Mouse (Mus musculus) kidney, postnatal 4 days (tissue): Measurements from ENCODE around the gene Recql5.
"Not testable (repeated sequence)": the region's sequence is repeated elsewhere in the genome, so short reads cannot be mapped to it uniquely, and the experiment has no call there.

Experiments
- DNase-seq, 2 experiments: peaks; one replicate each; pipeline ENCODE4 v3.0.0; 2021; ENCODE audit warnings: mixed read lengths in 2 of 2

The Recql5 gene

DNA sequence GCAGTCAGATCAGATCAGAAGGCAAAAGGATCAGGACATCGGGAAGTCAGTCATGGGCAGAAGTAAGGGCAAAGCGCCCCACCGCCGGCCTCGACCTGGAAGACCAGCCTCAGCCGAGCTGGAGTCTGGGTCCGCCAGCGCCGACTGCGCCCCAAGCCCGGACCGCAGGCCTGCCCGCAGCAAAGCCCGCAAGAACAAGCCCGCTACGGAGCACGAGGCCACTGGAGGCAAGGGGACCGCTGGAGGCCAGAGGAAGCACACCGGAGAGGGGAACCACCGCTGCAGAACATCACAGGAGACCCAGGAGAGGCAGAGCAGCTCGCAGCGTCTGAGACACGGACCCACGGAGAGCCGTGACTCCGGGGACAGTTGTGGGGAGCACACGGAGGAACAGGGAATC is 74.9 kb downstream of the Recql5 start, which contains the start of gene Myo15b:
Gene Myo15b, plus strand, starts transcription at position 53 of the 400 bp plus-strand sequence.
- peak in 1 of 2 experiments; percentile 36 for DNase-seq

DNA sequence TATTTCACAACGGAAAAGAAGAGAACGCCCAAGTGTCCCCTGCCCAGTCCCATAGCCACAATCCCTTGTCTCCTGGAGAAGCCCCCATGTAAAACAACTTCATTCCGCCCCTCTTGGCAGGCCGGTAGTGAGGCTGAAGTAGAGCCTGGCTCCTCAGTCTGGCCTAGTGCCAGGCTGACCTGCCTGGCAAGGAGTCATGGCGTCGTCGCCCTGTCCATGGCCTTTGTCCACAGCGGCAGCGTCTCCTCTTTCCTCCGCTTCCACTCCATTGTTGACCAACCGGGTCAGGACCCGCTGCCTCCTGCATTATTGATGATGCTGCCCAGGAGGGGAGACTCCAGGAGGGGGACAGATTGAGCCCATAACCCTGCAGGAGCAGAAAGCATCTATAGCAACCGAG is 75.3 kb downstream of the Recql5 start:
- peak in 1 of 2 experiments; percentile 36 for DNase-seq

DNA sequence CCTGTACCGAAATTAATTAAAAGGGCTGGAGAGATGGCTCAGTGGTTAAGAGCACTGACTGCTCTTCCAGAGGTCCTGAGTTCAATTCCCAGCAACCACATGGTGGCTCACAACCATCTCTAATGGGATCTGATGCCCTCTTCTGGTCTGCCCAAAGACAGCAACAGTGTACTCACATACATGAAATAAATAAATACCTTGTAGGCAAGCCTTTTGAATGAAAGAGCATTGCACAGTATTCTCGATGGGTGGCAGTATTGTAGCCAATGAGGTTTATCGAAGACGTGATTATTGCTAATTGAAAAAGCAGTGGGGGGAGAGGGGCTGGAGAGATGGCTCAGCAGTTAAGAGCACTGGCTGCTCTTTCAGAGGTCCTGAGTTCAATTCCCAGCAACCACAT is 76.1 kb downstream of the Recql5 start:
- DNase-seq = not testable (repeated sequence)

DNA sequence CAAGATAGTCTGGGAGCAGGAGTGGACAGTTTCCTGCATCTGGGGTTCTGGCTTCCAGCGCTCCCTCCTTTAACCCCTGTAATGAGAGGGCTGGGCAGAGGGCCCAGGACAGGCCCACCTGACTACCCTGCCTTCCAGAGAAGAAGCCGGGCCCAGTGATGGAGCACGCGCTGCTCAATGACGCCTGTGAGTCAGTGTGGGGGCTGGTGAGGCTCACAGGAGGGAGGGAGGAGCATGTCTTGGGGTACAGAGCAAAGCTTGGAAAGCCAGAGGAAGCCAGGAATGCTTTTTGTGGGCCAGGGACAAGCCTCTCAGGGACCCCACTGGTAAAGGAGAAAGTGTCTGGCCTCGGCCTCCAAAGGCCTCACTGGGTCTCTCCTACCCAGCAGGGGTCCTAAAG is 78.6 kb downstream of the Recql5 start:
- DNase-seq = no peak

DNA sequence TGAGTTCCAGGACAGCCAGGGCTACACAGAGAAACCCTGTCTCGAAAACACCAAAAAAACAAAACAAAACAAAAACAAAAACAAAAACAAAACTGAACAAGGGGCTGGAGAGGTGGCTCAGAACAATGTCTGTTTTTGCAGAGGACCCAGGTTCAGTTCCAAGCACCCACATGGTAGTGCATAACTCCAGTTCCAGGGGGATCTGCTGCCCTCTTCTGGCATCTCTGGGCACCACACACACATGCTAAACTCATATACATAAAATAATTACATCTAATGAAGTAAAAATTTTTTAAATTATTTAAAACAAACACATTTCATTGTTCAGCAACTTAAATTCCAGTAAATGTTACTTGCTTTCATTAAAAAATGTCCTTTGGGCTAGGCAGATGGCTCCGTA is 87.5 kb downstream of the Recql5 start:
- no peak for DNase-seq

DNA sequence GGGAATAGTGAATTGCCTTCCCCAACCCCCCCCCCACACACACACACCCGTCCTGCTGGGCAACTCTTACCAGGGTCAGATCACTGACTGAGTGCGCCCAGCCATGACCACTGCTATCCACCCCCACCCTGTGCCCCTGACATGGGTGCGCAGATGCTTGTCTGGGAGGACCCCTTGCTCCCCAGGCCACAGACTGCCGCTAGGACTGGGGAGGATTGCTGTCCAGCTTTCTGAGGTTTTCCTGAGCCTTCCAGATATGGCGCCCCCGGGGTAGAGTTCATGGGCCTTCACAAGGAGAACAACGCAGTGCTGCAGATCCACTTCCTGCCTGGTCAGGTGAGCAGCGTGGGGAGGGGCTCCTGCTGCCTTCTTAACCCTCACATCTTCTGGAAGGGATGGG is 89.0 kb downstream of the Recql5 start:
- peak; percentile 58 to 76 for DNase-seq

GRCm38 (mm10) chr11:115843891-115844239 is 89.4 kb downstream of the Recql5 start:
- peak; percentile 71 to 84 for DNase-seq

DNA sequence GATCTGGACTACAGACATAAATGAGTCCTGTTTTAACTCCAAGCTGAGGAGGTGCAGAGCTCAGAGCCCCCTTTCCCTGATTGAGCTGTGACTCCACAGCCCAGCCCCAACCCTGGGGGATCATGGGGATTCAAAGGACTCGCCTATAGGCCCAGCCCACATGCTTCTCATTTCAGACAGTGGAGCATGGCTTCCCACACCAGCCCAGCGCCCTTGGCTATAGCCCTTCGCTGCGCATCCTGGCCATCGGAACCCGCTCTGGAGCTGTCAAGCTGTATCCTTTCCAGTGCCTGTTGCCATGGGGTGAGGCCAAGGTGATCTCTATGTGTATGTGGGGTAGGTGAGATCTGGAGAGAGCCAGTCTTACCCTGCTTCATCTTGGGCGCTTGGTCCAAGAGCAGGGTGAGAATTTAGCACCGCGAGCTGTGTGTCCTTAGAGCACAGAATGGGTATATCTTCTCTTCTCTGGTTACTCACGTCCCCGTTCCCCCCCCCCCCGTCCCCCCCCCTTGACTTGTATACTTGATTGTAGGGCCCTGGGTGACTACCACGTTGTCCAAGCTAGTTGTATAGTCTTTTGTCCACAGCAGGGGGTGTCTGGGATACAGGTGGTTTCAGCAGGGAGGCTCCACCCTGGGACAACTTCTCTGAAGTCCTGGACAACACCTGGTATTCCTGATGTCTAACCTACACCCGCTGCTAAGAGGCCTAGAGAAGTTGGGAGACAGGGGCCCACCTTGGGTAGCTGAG is 90.0 kb downstream of the Recql5 start:
- DNase-seq = no peak
